Mouse (Mus musculus) MEL (cell line): Measurements from ENCODE around the gene Top3a.

Experiments used
- CHD2 ChIP-seq: IDR thresholded peaks from 2 replicates; pipeline ENCODE4 v1.6.1; 2011; ENCODE audit warnings: low read length, improper control_type of control experiment
- CTCF ChIP-seq, 3 experiments: IDR thresholded peaks in 2 of 3; conservative IDR thresholded peaks in 1 of 3; 2 replicates each; pipeline ENCODE4 v1.5.1; 2011 to 2012; ENCODE audit warnings: low read length in 3 of 3, low read depth in 2 of 3, mild to moderate bottlenecking in 2 of 3, improper control_type of control experiment in 1 of 3, inconsistent platforms in 1 of 3, mixed read lengths in 1 of 3, moderate library complexity in 1 of 3; ENCODE audit not compliant: control insufficient read depth in 1 of 3, insufficient read depth in 1 of 3, poor library complexity in 1 of 3, severe bottlenecking in 1 of 3
- E2F4 ChIP-seq: IDR thresholded peaks from 2 replicates; pipeline ENCODE4 v1.6.1; 2011; ENCODE audit warnings: low read depth, low read length, improper control_type of control experiment, borderline replicate concordance
- ETS1 ChIP-seq: IDR thresholded peaks from 2 replicates; pipeline ENCODE4 v1.6.1; 2012; ENCODE audit warnings: low read depth, mild to moderate bottlenecking, inconsistent platforms, low read length, improper control_type of control experiment, moderate library complexity
- MAZ ChIP-seq: IDR thresholded peaks from 2 replicates; pipeline ENCODE4 v1.6.1; 2012; ENCODE audit warnings: low read depth, mild to moderate bottlenecking, inconsistent platforms, low read length, improper control_type of control experiment
- NELFE ChIP-seq: IDR thresholded peaks from 2 replicates; pipeline ENCODE4 v1.6.1; 2011; ENCODE audit warnings: low read depth, low read length, improper control_type of control experiment
- POLR2A ChIP-seq, 2 experiments: IDR thresholded peaks; 2 replicates each; pipeline ENCODE4 v1.6.1; 2011 to 2012; ENCODE audit warnings: low read length in 2 of 2, mild to moderate bottlenecking in 2 of 2, control low read depth in 1 of 2, improper control_type of control experiment in 1 of 2, low read depth in 1 of 2, moderate library complexity in 1 of 2; ENCODE audit not compliant: control insufficient read depth in 1 of 2, insufficient read depth in 1 of 2, poor library complexity in 1 of 2
- SMC3 ChIP-seq: IDR thresholded peaks from 2 replicates; pipeline ENCODE4 v1.6.1; 2011; ENCODE audit warnings: low read depth, low read length, improper control_type of control experiment
- USF2 ChIP-seq, 2 experiments: IDR thresholded peaks; 2 replicates each; pipeline ENCODE4 v1.6.1; 2011 to 2012; ENCODE audit warnings: improper control_type of control experiment in 2 of 2, low read length in 2 of 2, borderline replicate concordance in 1 of 2, inconsistent platforms in 1 of 2, low read depth in 1 of 2, mild to moderate bottlenecking in 1 of 2; ENCODE audit not compliant: insufficient read depth in 1 of 2

- TF ChIP-seq POLR2A (IDR thresholded peaks at IDR 0.05; ENCODE audit: control insufficient read depth in 1 of 2, insufficient read depth in 1 of 2, low read depth in 1 of 2, low read length in 2 of 2, poor library complexity in 1 of 2) (no peak), ETS1 (no peak), MAZ (no peak), USF2 (IDR thresholded peaks at IDR 0.05; ENCODE audit: borderline replicate concordance in 1 of 2, insufficient read depth in 1 of 2, low read depth in 1 of 2, low read length in 2 of 2) (no peak), CTCF (IDR thresholded peaks at IDR 0.05 in 2 of 3, conservative IDR thresholded peaks at IDR 0.05 in 1 of 3; ENCODE audit: control insufficient read depth in 1 of 3, insufficient read depth in 1 of 3, low read depth in 2 of 3, low read length in 3 of 3, poor library complexity in 1 of 3, severe bottlenecking in 1 of 3) (no peak), SMC3 (no peak), CHD2 (no peak), E2F4 (no peak), NELFE (no peak)
Observed at GRCm38 (mm10) chr11:60708631-60709030, 68.5 kb downstream of the Top3a start.
